Mouse (Mus musculus) CH12.LX (cell line): Measurements from ENCODE around the gene Creb3l2. TPM values are rescaled to one million over a fixed set of nuclear protein-coding genes. Genes with fewer than 3 reads are reported as not detected.

ENCODE experiments used
- DNase-seq: peaks from one replicate; pipeline ENCODE4 v3.0.0-alpha.2; 2013; ENCODE audit errors: extremely low read depth
- H3K27ac ChIP-seq: 2 replicates; pipeline ENCODE4 v1.5.1; 2012; ENCODE audit warnings: low read depth, mild to moderate bottlenecking, control low read depth, moderate library complexity; ENCODE audit not compliant: insufficient read depth
- H3K27me3 ChIP-seq: replicated peaks from 2 replicates; pipeline ENCODE3; 2012; ENCODE audit warnings: inconsistent platforms
- H3K36me3 ChIP-seq, 2 experiments: replicated peaks in 1 of 2; 2 replicates each; pipeline versions ENCODE3 to v1.6.1; 2012; ENCODE audit warnings: inconsistent platforms in 1 of 2, low read length in 1 of 2, mild to moderate bottlenecking in 1 of 2, mixed read lengths in 1 of 2, moderate library complexity in 1 of 2; ENCODE audit not compliant: control insufficient read depth in 1 of 2, insufficient read depth in 1 of 2
- H3K4me1 ChIP-seq, 2 experiments: 2 replicates each; pipeline ENCODE4 v1.6.1; 2012; ENCODE audit warnings: inconsistent platforms in 1 of 2, moderate library complexity in 1 of 2; ENCODE audit not compliant: insufficient read depth in 2 of 2, control insufficient read depth in 1 of 2
- H3K4me2 ChIP-seq: 2 replicates; pipeline ENCODE4 v1.6.1; 2012; ENCODE audit warnings: low read depth, mild to moderate bottlenecking, control low read depth; ENCODE audit not compliant: poor library complexity, insufficient read depth, severe bottlenecking
- H3K4me3 ChIP-seq, 3 experiments: fragments of 150-350 bp in 1 of 3; sonication (generic) in 1 of 3; replicated peaks in 1 of 3; 2 replicates each; pipeline versions ENCODE3 to v1.5.1; 2011 to 2012; ENCODE audit warnings: low read depth in 2 of 3, low read length in 2 of 3, mild to moderate bottlenecking in 2 of 3, moderate library complexity in 2 of 3, control low read depth in 1 of 3, improper control_type of control experiment in 1 of 3, inconsistent platforms in 1 of 3, mixed read lengths in 1 of 3; ENCODE audit not compliant: poor library complexity in 1 of 3
- H3K79me2 ChIP-seq: replicated peaks from 2 replicates; pipeline ENCODE4 v1.6.1; 2012; ENCODE audit warnings: mild to moderate bottlenecking, moderate library complexity; ENCODE audit not compliant: control insufficient read depth, poor library complexity, insufficient read depth, severe bottlenecking; ENCODE audit errors: extremely low read depth
- H3K9ac ChIP-seq: 2 replicates; pipeline ENCODE4 v1.6.1; 2012; ENCODE audit warnings: low read depth, mild to moderate bottlenecking, control low read depth, moderate library complexity; ENCODE audit not compliant: insufficient read depth
- H3K9me3 ChIP-seq: replicated peaks from 2 replicates; pipeline ENCODE3; 2012; ENCODE audit warnings: low read length, inconsistent platforms, mixed read lengths
- BHLHE40 ChIP-seq: IDR thresholded peaks from 2 replicates; pipeline ENCODE4 v1.6.1; 2011; ENCODE audit warnings: mild to moderate bottlenecking, low read depth, low read length, improper control_type of control experiment
- CHD1 ChIP-seq: IDR thresholded peaks from 2 replicates; pipeline ENCODE4 v1.6.1; 2012; ENCODE audit warnings: low read depth, low read length, improper control_type of control experiment, inconsistent platforms
- CHD2 ChIP-seq: IDR thresholded peaks from 2 replicates; pipeline ENCODE4 v1.6.1; 2011; ENCODE audit warnings: low read length, improper control_type of control experiment
- CTCF ChIP-seq, 2 experiments: IDR thresholded peaks in 1 of 2; conservative IDR thresholded peaks in 1 of 2; 2 replicates each; pipeline ENCODE4 v1.5.1; 2011 to 2012; ENCODE audit warnings: low read depth in 2 of 2, low read length in 2 of 2, improper control_type of control experiment in 1 of 2, inconsistent platforms in 1 of 2, mild to moderate bottlenecking in 1 of 2, moderate library complexity in 1 of 2
- E2F4 ChIP-seq: IDR thresholded peaks from 2 replicates; pipeline ENCODE4 v1.6.1; 2011; ENCODE audit warnings: low read depth, low read length, improper control_type of control experiment; ENCODE audit not compliant: insufficient replicate concordance
- ELF1 ChIP-seq: IDR thresholded peaks from 2 replicates; pipeline ENCODE4 v1.6.1; 2014; ENCODE audit warnings: low read depth, mild to moderate bottlenecking, inconsistent platforms, low read length, improper control_type of control experiment
- EP300 ChIP-seq: IDR thresholded peaks from 2 replicates; pipeline ENCODE4 v1.6.1; 2011; ENCODE audit warnings: low read length, improper control_type of control experiment
- ETS1 ChIP-seq: conservative IDR thresholded peaks from 2 replicates; pipeline ENCODE4 v1.6.1; 2012; ENCODE audit warnings: low read depth, mild to moderate bottlenecking, inconsistent platforms, low read length, improper control_type of control experiment, moderate library complexity
- GABPA ChIP-seq: IDR thresholded peaks from 2 replicates; pipeline ENCODE4 v1.6.1; 2012; ENCODE audit warnings: low read depth, low read length, improper control_type of control experiment, inconsistent platforms; ENCODE audit not compliant: insufficient replicate concordance
- HCFC1 ChIP-seq: IDR thresholded peaks from 2 replicates; pipeline ENCODE4 v1.6.1; 2012; ENCODE audit warnings: low read depth, mild to moderate bottlenecking, inconsistent platforms, low read length, improper control_type of control experiment
- IRF4 ChIP-seq: IDR thresholded peaks from 2 replicates; pipeline ENCODE4 v1.6.1; 2014; ENCODE audit warnings: low read depth, mild to moderate bottlenecking, inconsistent platforms, low read length, improper control_type of control experiment
- JUN ChIP-seq: IDR thresholded peaks from 2 replicates; pipeline ENCODE4 v1.6.1; 2011; ENCODE audit warnings: low read depth, mild to moderate bottlenecking, low read length, improper control_type of control experiment, moderate library complexity; ENCODE audit not compliant: insufficient read depth
- JUND ChIP-seq: conservative IDR thresholded peaks from 2 replicates; pipeline ENCODE4 v1.6.1; 2011; ENCODE audit warnings: low read depth, low read length, improper control_type of control experiment
- KAT2A ChIP-seq: IDR thresholded peaks from 2 replicates; pipeline ENCODE4 v1.6.1; 2012; ENCODE audit warnings: low read length, improper control_type of control experiment, inconsistent platforms; ENCODE audit not compliant: insufficient replicate concordance
- MAFK ChIP-seq: IDR thresholded peaks from 2 replicates; pipeline ENCODE4 v1.6.1; 2011; ENCODE audit warnings: low read length, improper control_type of control experiment; ENCODE audit not compliant: insufficient replicate concordance
- MAX ChIP-seq: IDR thresholded peaks from 2 replicates; pipeline ENCODE4 v1.6.1; 2011; ENCODE audit warnings: low read length, improper control_type of control experiment
- MAZ ChIP-seq: IDR thresholded peaks from 2 replicates; pipeline ENCODE4 v1.6.1; 2012; ENCODE audit warnings: low read depth, mild to moderate bottlenecking, inconsistent platforms, low read length, improper control_type of control experiment, moderate library complexity
- MEF2A ChIP-seq: IDR thresholded peaks from 2 replicates; pipeline ENCODE4 v1.6.1; 2014; ENCODE audit warnings: low read depth, mild to moderate bottlenecking, inconsistent platforms, low read length, improper control_type of control experiment, borderline replicate concordance
- MXI1 ChIP-seq: IDR thresholded peaks from 2 replicates; pipeline ENCODE4 v1.6.1; 2011; ENCODE audit warnings: mild to moderate bottlenecking, low read depth, low read length, improper control_type of control experiment
- MYC ChIP-seq: IDR thresholded peaks from 2 replicates; pipeline ENCODE4 v1.6.1; 2011; ENCODE audit warnings: low read depth, mild to moderate bottlenecking, improper control_type of control experiment, low read length
- NELFE ChIP-seq: IDR thresholded peaks from 2 replicates; pipeline ENCODE4 v1.6.1; 2011; ENCODE audit warnings: low read depth, low read length, improper control_type of control experiment
- NRF1 ChIP-seq: IDR thresholded peaks from 2 replicates; pipeline ENCODE4 v1.6.1; 2014; ENCODE audit warnings: low read depth, mild to moderate bottlenecking, inconsistent platforms, low read length, improper control_type of control experiment, moderate library complexity
- PAX5 ChIP-seq: IDR thresholded peaks from 2 replicates; pipeline ENCODE4 v1.6.1; 2012; ENCODE audit warnings: low read length, inconsistent platforms, mixed read lengths
- POLR2A ChIP-seq: IDR thresholded peaks from 2 replicates; pipeline ENCODE4 v1.6.1; 2011; ENCODE audit warnings: low read depth, mild to moderate bottlenecking, improper control_type of control experiment, low read length
- POLR2AphosphoS2 ChIP-seq: IDR thresholded peaks from 2 replicates; pipeline ENCODE4 v1.6.1; 2011; ENCODE audit warnings: low read depth, low read length, improper control_type of control experiment
- RAD21 ChIP-seq: IDR thresholded peaks from 2 replicates; pipeline ENCODE4 v1.6.1; 2011; ENCODE audit warnings: low read depth, mild to moderate bottlenecking, low read length, improper control_type of control experiment, moderate library complexity
- RCOR1 ChIP-seq: conservative IDR thresholded peaks from 2 replicates; pipeline ENCODE4 v1.6.1; 2012; ENCODE audit warnings: low read depth, mild to moderate bottlenecking, inconsistent platforms, low read length, improper control_type of control experiment
- SIN3A ChIP-seq: IDR thresholded peaks from 2 replicates; pipeline ENCODE4 v1.6.1; 2012; ENCODE audit warnings: low read length, improper control_type of control experiment, inconsistent platforms
- SMC3 ChIP-seq: IDR thresholded peaks from 2 replicates; pipeline ENCODE4 v1.6.1; 2011; ENCODE audit warnings: low read depth, low read length, improper control_type of control experiment
- TBP ChIP-seq: conservative IDR thresholded peaks from 2 replicates; pipeline ENCODE4 v1.6.1; 2011; ENCODE audit warnings: low read depth, low read length, improper control_type of control experiment
- TCF12 ChIP-seq: IDR thresholded peaks from 2 replicates; pipeline ENCODE4 v1.6.1; 2014; ENCODE audit warnings: low read depth, mild to moderate bottlenecking, inconsistent platforms, low read length, improper control_type of control experiment
- UBTF ChIP-seq: IDR thresholded peaks from 2 replicates; pipeline ENCODE4 v1.6.1; 2012; ENCODE audit warnings: low read depth, mild to moderate bottlenecking, inconsistent platforms, low read length, improper control_type of control experiment, moderate library complexity
- USF1 ChIP-seq: IDR thresholded peaks from 2 replicates; pipeline ENCODE4 v1.6.1; 2014; ENCODE audit warnings: low read depth, mild to moderate bottlenecking, inconsistent platforms, low read length, improper control_type of control experiment
- USF2 ChIP-seq: conservative IDR thresholded peaks from 2 replicates; pipeline ENCODE4 v1.6.1; 2011; ENCODE audit warnings: low read depth, low read length, improper control_type of control experiment
- ZC3H11A ChIP-seq: IDR thresholded peaks from 2 replicates; pipeline ENCODE4 v1.6.1; 2012; ENCODE audit warnings: low read depth, mild to moderate bottlenecking, inconsistent platforms, low read length, improper control_type of control experiment
- ZKSCAN1 ChIP-seq: IDR thresholded peaks from 2 replicates; pipeline ENCODE4 v1.6.1; 2012; ENCODE audit warnings: low read depth, inconsistent platforms, low read length, improper control_type of control experiment, borderline replicate concordance
- ZMIZ1 ChIP-seq: IDR thresholded peaks from 2 replicates; pipeline ENCODE4 v1.6.1; 2012; ENCODE audit warnings: low read depth, mild to moderate bottlenecking, inconsistent platforms, low read length, improper control_type of control experiment
- ZNF384 ChIP-seq: IDR thresholded peaks from 2 replicates; pipeline ENCODE4 v1.6.1; 2012; ENCODE audit warnings: low read depth, low read length, improper control_type of control experiment, inconsistent platforms
- dilution Hi-C: fragments of 300-500 bp; cut with MboI; formaldehyde crosslinking; loops from 2 replicates; pipeline ENCODE4 v1.14.3; 2020; ENCODE audit warnings: low sequenced_read_pairs; ENCODE audit not compliant: extremely low pct_unique_long_range_greater_than_20kb, extremely low pct_ligation_motif_present
- in situ Hi-C: fragments of 300-500 bp; cut with MboI; formaldehyde crosslinking; loops from 3 replicates; pipeline ENCODE4 v1.14.3; 2019; ENCODE audit warnings: low sequenced_read_pairs, low pct_ligation_motif_present, low pct_unique_long_range_greater_than_20kb, mixed read lengths
- polyA plus RNA-seq: library from polyadenylated mRNA; unstranded; fragments of >175 nt; gene quantifications from 2 replicates; pipeline ENCODE4 v1.2.1, GENCODE M21; 2012; ENCODE audit warnings: low read depth; ENCODE audit not compliant: insufficient read length
- total RNA-seq, 2 experiments: library from RNA; depleted of rRNA; stranded (reverse); fragments of 300-350 nt in 1 of 2; fragments of >200 nt in 1 of 2; gene quantifications; 2 replicates each; pipeline ENCODE4 v1.2.3; 2012 to 2014

Gene Creb3l2
- total and polyA plus RNA-seq, 3 experiments = 1.5 to 8.5 (median 7.0) TPM

- TF ChIP-seq MAX = 0 out of 2 replicates have a peak, but pooled peaks have one; percentile 22
- TF ChIP-seq RAD21 = no peak
- TF ChIP-seq ZNF384 = no peak
- TF ChIP-seq IRF4 = peak; percentile 86
- TF ChIP-seq ETS1 = peak; percentile 55
- no peak; the same call in 1 of the 2 replicates for TF ChIP-seq JUND
- TF ChIP-seq SMC3 = no peak
- peak; percentile 41; the same call in 1 of the 2 replicates for TF ChIP-seq POLR2A
- TF ChIP-seq HCFC1 = no peak
- TF ChIP-seq MAZ = no peak
- no peak for TF ChIP-seq GABPA
- TF ChIP-seq CHD2 = peak; percentile 50; the same call in 1 of the 2 replicates
- no peak for TF ChIP-seq CTCF (conservative IDR thresholded peaks at IDR 0.05 in 1 of 2, IDR thresholded peaks at IDR 0.05 in 1 of 2; ENCODE audit: low read depth in 2 of 2, low read length in 2 of 2)
- TF ChIP-seq KAT2A = no peak
- peak; percentile 68 for TF ChIP-seq BHLHE40
- TF ChIP-seq E2F4 = no peak
- TF ChIP-seq NELFE = no peak
- no peak for TF ChIP-seq ZMIZ1
- peak; percentile 93 for TF ChIP-seq TCF12
- no peak for TF ChIP-seq ZKSCAN1
- TF ChIP-seq MEF2A = peak; percentile 43; the same call in 1 of the 2 replicates
- no peak for TF ChIP-seq POLR2AphosphoS2
- TF ChIP-seq ELF1 = no peak; the same call in 1 of the 2 replicates
- no peak for TF ChIP-seq MAFK
- no peak for TF ChIP-seq USF1
- no peak for TF ChIP-seq USF2
- TF ChIP-seq NRF1 = no peak
- TF ChIP-seq RCOR1 = 0 out of 2 replicates have a peak, but pooled peaks have one; percentile 41
- no peak; the same call in 1 of the 2 replicates for TF ChIP-seq JUN
- TF ChIP-seq CHD1 = 0 out of 2 replicates have a peak, but pooled peaks have one; percentile 20
- TF ChIP-seq SIN3A = peak; percentile 75
- TF ChIP-seq MYC = peak; percentile 31; the same call in 1 of the 2 replicates
- TF ChIP-seq EP300 = peak; percentile 93
- no peak for TF ChIP-seq TBP
- TF ChIP-seq UBTF = no peak
- no peak for TF ChIP-seq PAX5
- no peak for TF ChIP-seq ZC3H11A
- TF ChIP-seq MXI1 = no peak
- H3K27me3 ChIP-seq = no peaks in the 10 kb centered on the region
- H3K79me2 ChIP-seq = peaks cover 62% of the 10 kb centered on the region
- H3K4me2 ChIP-seq = peak overlapping the region; percentile 73
- peak overlapping the region; percentile 77 for H3K27ac ChIP-seq
- no peak for DNase-seq
- no peak overlapping the region for H3K4me3 ChIP-seq
- H3K9ac ChIP-seq = peak overlapping the region; percentile 11; the same call in 1 of the 2 replicates
- H3K4me1 ChIP-seq = peaks cover 43 to 95% of the 10 kb centered on the region in 2 experiments
- in situ Hi-C loops (no loop called here), dilution Hi-C loops (no loop called here)
- no peaks in the 10 kb centered on the region for H3K9me3 ChIP-seq
- H3K36me3 ChIP-seq = peaks cover 0 to 28% of the 10 kb centered on the region in 2 experiments
Measured at GRCm38 (mm10) chr6:37426615-37427014, 15.3 kb downstream of the Creb3l2 start.
